Mouse (Mus musculus): ENCODE data around the gene 1600014C23Rik. TPM values are rescaled to one million over a fixed set of nuclear protein-coding genes. Genes with fewer than 3 reads are reported as not detected.
A peak's percentile ranks its signal among the peaks of the same experiment; 100 is the strongest.

1600014C23Rik gene
- polyA plus RNA-seq, 1 experiment from 2014 or later: not detected

GRCm38 (mm10) chr17:45693812-45694565 lies 39.7 kb downstream of the 1600014C23Rik start:
- DNase-seq (ENCODE audit: low spot score) (peak; percentile 91), ATAC-seq (peak; percentile 91)
- Histone ChIP-seq H3K9ac (replicated peaks; ENCODE audit: low read depth) (0 out of 2 replicates have a peak overlapping the region, but pooled peaks have one; percentile 1), H3K4me3 (ENCODE audit: low read depth, low read length) (no peak overlapping the region), H3K9me3 (ENCODE audit: low read length) (no peaks in the 10 kb centered on the region), H3K27ac (ENCODE audit: low read length) (peak overlapping the region; percentile 86), H3K27me3 (replicated peaks; ENCODE audit: insufficient read depth, low read length) (no peaks in the 10 kb centered on the region), H3K4me2 (replicated peaks; ENCODE audit: low read depth, low read length) (peak overlapping the region; percentile 20), H3K4me1 (ENCODE audit: insufficient read depth, low read depth, low read length) (peaks cover 17% of the 10 kb centered on the region), H3K36me3 (ENCODE audit: insufficient read depth, low read length) (no peaks in the 10 kb centered on the region)
- TF ChIP-seq EP300 (IDR thresholded peaks at IDR 0.05) (peak; percentile 89), CTCF (IDR thresholded peaks at IDR 0.05) (no peak)
- WGBS: 39% methylated on average over 18 of the region's 18 CpGs

GRCm38 (mm10) chr17:45692159-45692558 lies 41.5 kb downstream of the 1600014C23Rik start:
- WGBS: 74% methylated on average over 5 of the region's 5 CpGs
- no peak overlapping the region for H3K4me3 ChIP-seq (ENCODE audit: low read depth, low read length)
- no peak overlapping the region for H3K4me2 ChIP-seq (replicated peaks; ENCODE audit: low read depth, low read length)
- TF ChIP-seq EP300 (IDR thresholded peaks at IDR 0.05) (no peak), CTCF (IDR thresholded peaks at IDR 0.05) (no peak)
- no peaks in the 10 kb centered on the region for H3K36me3 ChIP-seq (ENCODE audit: insufficient read depth, low read length)
- H3K9me3 ChIP-seq (ENCODE audit: low read length): no peaks in the 10 kb centered on the region
- peaks cover 17% of the 10 kb centered on the region for H3K4me1 ChIP-seq (ENCODE audit: insufficient read depth, low read depth, low read length)
- no peaks in the 10 kb centered on the region for H3K27me3 ChIP-seq (replicated peaks; ENCODE audit: insufficient read depth, low read length)
- ATAC-seq: no peak
- H3K27ac ChIP-seq (ENCODE audit: low read length): peak overlapping the region; percentile 86
- H3K9ac ChIP-seq (replicated peaks; ENCODE audit: low read depth): no peak overlapping the region
- no peak for DNase-seq (ENCODE audit: low spot score)

- ATAC-seq: no peak
- TF ChIP-seq CTCF (IDR thresholded peaks at IDR 0.05) (no peak), EP300 (IDR thresholded peaks at IDR 0.05) (no peak)
- no peaks in the 10 kb centered on the region for H3K36me3 ChIP-seq (ENCODE audit: insufficient read depth, low read length)
- 74% methylated on average over 4 of the region's 4 CpGs for WGBS
- H3K4me1 ChIP-seq (ENCODE audit: insufficient read depth, low read depth, low read length): peaks cover 17% of the 10 kb centered on the region
- H3K27me3 ChIP-seq (replicated peaks; ENCODE audit: insufficient read depth, low read length): no peaks in the 10 kb centered on the region
- no peak for DNase-seq (ENCODE audit: low spot score)
- no peak overlapping the region for H3K9ac ChIP-seq (replicated peaks; ENCODE audit: low read depth)
- H3K4me2 ChIP-seq (replicated peaks; ENCODE audit: low read depth, low read length): no peak overlapping the region
- H3K9me3 ChIP-seq (ENCODE audit: low read length): no peaks in the 10 kb centered on the region
- 0 out of 2 replicates have a peak overlapping the region, but pooled peaks have one; percentile 40 for H3K27ac ChIP-seq (ENCODE audit: low read length)
- H3K4me3 ChIP-seq (ENCODE audit: low read depth, low read length): no peak overlapping the region
Measured at GRCm38 (mm10) chr17:45690044-45690443, 43.6 kb downstream of the 1600014C23Rik start.

GRCm38 (mm10) chr17:45689120-45689519 lies 44.5 kb downstream of the 1600014C23Rik start:
- WGBS: 42% methylated on average over 9 of the region's 9 CpGs
- TF ChIP-seq EP300 (IDR thresholded peaks at IDR 0.05): peak; percentile 67; the same call in 1 of the 2 replicates
- TF ChIP-seq CTCF (IDR thresholded peaks at IDR 0.05): no peak
- no peaks in the 10 kb centered on the region for H3K27me3 ChIP-seq (replicated peaks; ENCODE audit: insufficient read depth, low read length)
- H3K4me2 ChIP-seq (replicated peaks; ENCODE audit: low read depth, low read length): no peak overlapping the region
- H3K36me3 ChIP-seq (ENCODE audit: insufficient read depth, low read length): no peaks in the 10 kb centered on the region
- ATAC-seq: no peak
- no peaks in the 10 kb centered on the region for H3K9me3 ChIP-seq (ENCODE audit: low read length)
- H3K9ac ChIP-seq (replicated peaks; ENCODE audit: low read depth): no peak overlapping the region
- H3K27ac ChIP-seq (ENCODE audit: low read length): peak overlapping the region; percentile 76
- no peak overlapping the region for H3K4me3 ChIP-seq (ENCODE audit: low read depth, low read length)
- DNase-seq (ENCODE audit: low spot score): peak; percentile 84
- H3K4me1 ChIP-seq (ENCODE audit: insufficient read depth, low read depth, low read length): peaks cover 22% of the 10 kb centered on the region; the same call in 1 of the 2 replicates

GRCm38 (mm10) chr17:45686716-45687115 lies 46.9 kb downstream of the 1600014C23Rik start, which contains the start of gene Tmem63b:
Gene Tmem63b, minus strand, starts transcription at chr17:45686905.
- Histone ChIP-seq H3K4me1 (ENCODE audit: insufficient read depth, low read depth, low read length) (peaks cover 9% of the 10 kb centered on the region; the same call in 1 of the 2 replicates), H3K4me2 (replicated peaks; ENCODE audit: low read depth, low read length) (peak within 1 kb of the TSS; percentile 96), H3K36me3 (ENCODE audit: insufficient read depth, low read length) (no peaks in the 10 kb centered on the region), H3K9me3 (ENCODE audit: low read length) (no peaks in the 10 kb centered on the region), H3K27ac (ENCODE audit: low read length) (peak within 1 kb of the TSS; percentile 88), H3K9ac (replicated peaks; ENCODE audit: low read depth) (peak within 1 kb of the TSS; percentile 86), H3K4me3 (ENCODE audit: low read depth, low read length) (peak within 1 kb of the TSS; percentile 92), H3K27me3 (replicated peaks; ENCODE audit: insufficient read depth, low read length) (no peaks in the 10 kb centered on the region)
- TF ChIP-seq CTCF (IDR thresholded peaks at IDR 0.05) (no peak), EP300 (IDR thresholded peaks at IDR 0.05) (peak; percentile 21; the same call in 1 of the 2 replicates)
- ATAC-seq: peak; percentile 39
- WGBS: 0% methylated on average over 12 of the region's 12 CpGs
- DNase-seq (ENCODE audit: low spot score): peak; percentile 82

GRCm38 (mm10) chr17:45686093-45686619 lies 47.5 kb downstream of the 1600014C23Rik start, which contains the start of gene Mrpl14:
Gene Mrpl14, plus strand, starts transcription at chr17:45686322.
- peak; percentile 96 for DNase-seq (ENCODE audit: low spot score)
- Histone ChIP-seq H3K27me3 (replicated peaks; ENCODE audit: insufficient read depth, low read length) (no peaks in the 10 kb centered on the region), H3K4me3 (ENCODE audit: low read depth, low read length) (peak within 1 kb of the TSS; percentile 92), H3K9me3 (ENCODE audit: low read length) (no peaks in the 10 kb centered on the region), H3K27ac (ENCODE audit: low read length) (peak within 1 kb of the TSS; percentile 88), H3K4me1 (ENCODE audit: insufficient read depth, low read depth, low read length) (peaks cover 9% of the 10 kb centered on the region; the same call in 1 of the 2 replicates), H3K4me2 (replicated peaks; ENCODE audit: low read depth, low read length) (peak within 1 kb of the TSS; percentile 96), H3K9ac (replicated peaks; ENCODE audit: low read depth) (peak within 1 kb of the TSS; percentile 86), H3K36me3 (ENCODE audit: insufficient read depth, low read length) (no peaks in the 10 kb centered on the region)
- WGBS: under 1% methylated on average over 27 of the region's 50 CpGs
- peak; percentile 29 for TF ChIP-seq CTCF (IDR thresholded peaks at IDR 0.05)
- TF ChIP-seq EP300 (IDR thresholded peaks at IDR 0.05): no peak
- peak; percentile 81 for ATAC-seq

All from lung, postnatal 0 days (tissue).